Mouse (Mus musculus) neural tube, embryonic 11.5 days (tissue): Measurements from ENCODE around the gene Itprid1. TPM values are rescaled to one million over a fixed set of nuclear protein-coding genes. Genes with fewer than 3 reads are reported as not detected.

Experiments used
- ATAC-seq: fragments of 200-750 bp; cut with Nextera tagmentation; 2 replicates; pipeline ENCODE4 v1.8.0; 2017; ENCODE audit warnings: moderate number of reproducible peaks, mild to moderate bottlenecking, moderate TSS enrichment, moderate library complexity; ENCODE audit not compliant: insufficient read depth, low FRiP score, low TSS enrichment
- DNase-seq: peaks from one replicate; pipeline ENCODE4 v3.0.0-alpha.2; 2015; ENCODE audit warnings: low spot score
- H3K27ac ChIP-seq: fragments of 300-500 bp; sonication (generic); 2 replicates; pipeline ENCODE4 v1.5.1; 2014; ENCODE audit warnings: low read depth, mild to moderate bottlenecking, low read length
- H3K27me3 ChIP-seq: fragments of 300-500 bp; sonication (generic); 2 replicates; pipeline ENCODE4 v1.6.1; 2014; ENCODE audit warnings: mild to moderate bottlenecking, low read length, mixed read lengths; ENCODE audit not compliant: control insufficient read depth, insufficient read depth
- H3K36me3 ChIP-seq: fragments of 300-500 bp; sonication (generic); 2 replicates; pipeline ENCODE4 v1.6.1; 2014; ENCODE audit warnings: mild to moderate bottlenecking, low read length, moderate library complexity, mixed read lengths; ENCODE audit not compliant: control insufficient read depth, insufficient read depth
- H3K4me1 ChIP-seq: fragments of 300-500 bp; sonication (generic); 2 replicates; pipeline ENCODE4 v1.6.1; 2014; ENCODE audit warnings: low read length, mixed read lengths; ENCODE audit not compliant: control insufficient read depth, insufficient read depth
- H3K4me2 ChIP-seq: fragments of 300-500 bp; sonication (generic); 2 replicates; pipeline ENCODE4 v1.6.1; 2014; ENCODE audit warnings: low read depth, mild to moderate bottlenecking, moderate library complexity
- H3K4me3 ChIP-seq: fragments of 300-500 bp; sonication (generic); 2 replicates; pipeline ENCODE4 v1.5.1; 2014; ENCODE audit warnings: low read depth, low read length
- H3K9ac ChIP-seq: fragments of 300-500 bp; sonication (generic); 2 replicates; pipeline ENCODE4 v1.6.1; 2014; ENCODE audit warnings: mild to moderate bottlenecking, low read length
- H3K9me3 ChIP-seq: fragments of 300-500 bp; sonication (generic); 2 replicates; pipeline ENCODE4 v1.6.1; 2016; ENCODE audit warnings: low read length; ENCODE audit not compliant: control insufficient read depth
- WGBS: fragments of 180-500 bp; shearing (Covaris S2); extraction: QIAGEN DNeasy Blood & Tissue Kit; methylation state at CpG from one replicate; pipeline ENCODE4 v1.1.7; 2014; 5-methylcytosine and 5-hydroxymethylcytosine counted together
- polyA plus RNA-seq: library from polyadenylated mRNA; unstranded; fragments of >200 nt; fragmentation: Nextera tagmentation; extraction: Ambion mirVana; gene quantifications from 2 replicates; pipeline ENCODE4 v1.2.1, GENCODE M21; 2014

Gene Itprid1
- polyA plus RNA-seq, 1 experiment from 2014 or later: not detected

GRCm38 (mm10) chr6:55805291-55806137 lies 31.2 kb upstream of the Itprid1 start:
- no peak overlapping the region for H3K27ac ChIP-seq
- H3K27me3 ChIP-seq: no peaks in the 10 kb centered on the region
- WGBS: 48% methylated on average over 9 of the region's 9 CpGs
- ATAC-seq: 0 out of 2 replicates have a peak, but pooled peaks have one; percentile 26
- no peaks in the 10 kb centered on the region for H3K36me3 ChIP-seq
- H3K4me3 ChIP-seq: no peak overlapping the region
- H3K9me3 ChIP-seq: no peaks in the 10 kb centered on the region
- DNase-seq: peak; percentile 31
- H3K4me1 ChIP-seq: no peaks in the 10 kb centered on the region
- H3K9ac ChIP-seq: no peak overlapping the region
- no peak overlapping the region for H3K4me2 ChIP-seq

- Histone ChIP-seq H3K4me3 (no peak overlapping the region), H3K4me1 (no peaks in the 10 kb centered on the region), H3K9me3 (no peaks in the 10 kb centered on the region), H3K4me2 (no peak overlapping the region), H3K36me3 (no peaks in the 10 kb centered on the region), H3K27ac (no peak overlapping the region), H3K9ac (no peak overlapping the region), H3K27me3 (no peaks in the 10 kb centered on the region)
- 79% methylated on average over 2 of the region's 2 CpGs for WGBS
- DNase-seq (no peak), ATAC-seq (no peak)
Observed at GRCm38 (mm10) chr6:55806537-55806936, 30.2 kb upstream of the Itprid1 start.

- no peaks in the 10 kb centered on the region for H3K27me3 ChIP-seq
Observed at GRCm38 (mm10) chr6:55808692-55809091, 28.0 kb upstream of the Itprid1 start.

GRCm38 (mm10) chr6:55811153-55811552 lies 25.5 kb upstream of the Itprid1 start:
- H3K27ac ChIP-seq: no peak overlapping the region
- H3K9ac ChIP-seq: no peak overlapping the region
- H3K27me3 ChIP-seq: no peaks in the 10 kb centered on the region
- DNase-seq: no peak
- no peak overlapping the region for H3K4me3 ChIP-seq
- no peaks in the 10 kb centered on the region for H3K4me1 ChIP-seq
- no peak overlapping the region for H3K4me2 ChIP-seq
- WGBS: 95% methylated on average over 8 of the region's 8 CpGs
- no peaks in the 10 kb centered on the region for H3K36me3 ChIP-seq
- H3K9me3 ChIP-seq: no peaks in the 10 kb centered on the region
- ATAC-seq: no peak

More at GRCm38 (mm10) chr6:55808692-55809091, 28.0 kb upstream of the Itprid1 start:
- Histone ChIP-seq H3K9ac (no peak overlapping the region), H3K4me2 (no peak overlapping the region), H3K4me1 (no peaks in the 10 kb centered on the region), H3K27ac (no peak overlapping the region), H3K4me3 (no peak overlapping the region), H3K36me3 (no peaks in the 10 kb centered on the region), H3K9me3 (no peaks in the 10 kb centered on the region)
- ATAC-seq: no peak
- DNase-seq: no peak
- WGBS: 78% methylated on average over 3 of the region's 3 CpGs

- DNase-seq (no peak), ATAC-seq (no peak)
- H3K27me3 ChIP-seq: no peaks in the 10 kb centered on the region
- H3K9me3 ChIP-seq: no peaks in the 10 kb centered on the region
- H3K27ac ChIP-seq: no peak overlapping the region
- no peak overlapping the region for H3K9ac ChIP-seq
- no peak overlapping the region for H3K4me2 ChIP-seq
- H3K4me1 ChIP-seq: no peaks in the 10 kb centered on the region
- 67% methylated on average over 1 of the region's 1 CpGs for WGBS
- no peak overlapping the region for H3K4me3 ChIP-seq
- H3K36me3 ChIP-seq: no peaks in the 10 kb centered on the region
Observed at GRCm38 (mm10) chr6:55812353-55812752, 24.3 kb upstream of the Itprid1 start.

GRCm38 (mm10) chr6:55814184-55814926 lies 22.3 kb upstream of the Itprid1 start:
- Histone ChIP-seq H3K4me2 (no peak overlapping the region), H3K9me3 (no peaks in the 10 kb centered on the region), H3K27ac (no peak overlapping the region), H3K27me3 (no peaks in the 10 kb centered on the region), H3K4me1 (no peaks in the 10 kb centered on the region), H3K4me3 (no peak overlapping the region), H3K9ac (no peak overlapping the region), H3K36me3 (no peaks in the 10 kb centered on the region)
- no peak for DNase-seq
- 68% methylated on average over 12 of the region's 12 CpGs for WGBS
- no peak for ATAC-seq

GRCm38 (mm10) chr6:55816911-55817310 lies 19.8 kb upstream of the Itprid1 start:
- H3K4me3 ChIP-seq: no peak overlapping the region
- ATAC-seq (no peak), DNase-seq (no peak)
- no peak overlapping the region for H3K27ac ChIP-seq
- no peaks in the 10 kb centered on the region for H3K4me1 ChIP-seq
- 85% methylated on average over 5 of the region's 5 CpGs for WGBS
- H3K36me3 ChIP-seq: no peaks in the 10 kb centered on the region
- H3K9me3 ChIP-seq: no peaks in the 10 kb centered on the region
- no peak overlapping the region for H3K4me2 ChIP-seq
- no peak overlapping the region for H3K9ac ChIP-seq
- no peaks in the 10 kb centered on the region for H3K27me3 ChIP-seq

- H3K4me3 ChIP-seq: no peak overlapping the region
- DNase-seq (no peak), ATAC-seq (no peak)
- H3K27me3 ChIP-seq: no peaks in the 10 kb centered on the region
- H3K9ac ChIP-seq: no peak overlapping the region
- no peaks in the 10 kb centered on the region for H3K9me3 ChIP-seq
- no peak overlapping the region for H3K4me2 ChIP-seq
- 92% methylated on average over 6 of the region's 6 CpGs for WGBS
- no peaks in the 10 kb centered on the region for H3K4me1 ChIP-seq
- H3K36me3 ChIP-seq: no peaks in the 10 kb centered on the region
- no peak overlapping the region for H3K27ac ChIP-seq
Observed at GRCm38 (mm10) chr6:55829722-55830121, 7.0 kb upstream of the Itprid1 start.

- H3K27me3 ChIP-seq: no peaks in the 10 kb centered on the region
- DNase-seq (no peak), ATAC-seq (no peak)
- H3K4me1 ChIP-seq: no peaks in the 10 kb centered on the region
- H3K4me3 ChIP-seq: no peak overlapping the region
- H3K9me3 ChIP-seq: no peaks in the 10 kb centered on the region
- no peak overlapping the region for H3K9ac ChIP-seq
- H3K27ac ChIP-seq: no peak overlapping the region
- no peak overlapping the region for H3K4me2 ChIP-seq
- no peaks in the 10 kb centered on the region for H3K36me3 ChIP-seq
Observed at GRCm38 (mm10) chr6:55852589-55852988, 15.9 kb downstream of the Itprid1 start.
